Mouse (Mus musculus): ENCODE data around the gene Pard3.

- TF ChIP-seq POLR2A (IDR thresholded peaks at IDR 0.05; ENCODE audit: low read depth, low read length) (no peak), CTCF (conservative IDR thresholded peaks at IDR 0.05; ENCODE audit: insufficient read depth, insufficient read length, low read depth, low read length) (no peak)
Observed at GRCm38 (mm10) chr8:127335216-127335615, 271.5 kb downstream of the Pard3 start.
